ENCODE assay signal across 15 mouse cellular contexts in the genomic region with DNA sequence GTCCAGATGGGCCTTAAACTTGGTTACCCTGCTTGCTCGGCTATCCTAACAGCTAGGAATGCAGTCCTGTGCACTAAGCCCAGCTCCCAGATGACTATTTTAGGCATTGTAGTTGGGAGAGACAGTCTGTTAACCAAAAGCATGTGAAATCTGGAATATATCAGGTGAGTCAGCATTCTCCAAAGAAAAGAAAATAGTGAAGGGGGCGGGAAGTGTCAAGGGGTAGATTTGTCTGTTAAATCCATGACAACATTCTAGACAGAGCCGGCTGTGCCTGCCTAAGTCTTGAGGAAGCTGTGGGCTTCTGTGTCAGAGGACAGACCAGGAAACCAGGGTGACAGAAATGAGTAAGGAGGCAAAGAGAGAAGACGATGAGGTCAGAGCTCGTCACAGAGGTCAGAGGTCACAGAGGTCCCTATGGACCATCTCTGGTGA. TPM values are rescaled to one million over a fixed set of nuclear protein-coding genes. Genes with fewer than 3 reads are reported as not detected.
A peak's percentile ranks its signal among the peaks of the same experiment; 100 is the strongest.
DNase-seq lines count a peak whose midpoint lies in the region; ATAC-seq lines count a peak whose summit lies in the region.
"Had no signal": no experiment of that assay in that cellular context is flagged by ENCODE, and none has a peak within 500 bp of the region (broad histone marks: within the 10 kb centered on the region; RNA-seq: fewer than 3 reads in every experiment).

No protein-coding gene starts in this region.

- no peak overlapping the region for H3K4me2 ChIP-seq in heart, embryonic 11.5 days
- no peak overlapping the region for H3K4me2 ChIP-seq in heart, embryonic 12.5 days
- no peak overlapping the region for H3K4me2 ChIP-seq in limb, embryonic 12.5 days
- H3K4me2 ChIP-seq: forebrain, embryonic 13.5 days; midbrain, embryonic 15.5 days had no signal

- peak; percentile 37 for DNase-seq in 416B (ENCODE audit: low read depth)
- peak; percentile 35 for DNase-seq in embryo, embryonic 11 days
- no peak for DNase-seq in spleen, postnatal 36 days (ENCODE audit: low spot score in 2 of 2)
- no peak for DNase-seq in lung, postnatal 25 days (ENCODE audit: low spot score)
- no peak for DNase-seq in layer of hippocampus, adult 18-20 months (ENCODE audit: low spot score in 2 of 2)
- DNase-seq: cerebellum, adult 9-10 months; gastrocnemius, postnatal 10 days; thymus, postnatal 4 days had no signal

- H3K4me3 ChIP-seq in heart, embryonic 11.5 days (ENCODE audit: low read depth, low read length): no peak overlapping the region
- no peak overlapping the region for H3K4me3 ChIP-seq in heart, embryonic 12.5 days
- no peak overlapping the region for H3K4me3 ChIP-seq in limb, embryonic 12.5 days (replicated peaks)
- H3K4me3 ChIP-seq: forebrain, embryonic 13.5 days; heart, embryonic 10.5 days; midbrain, embryonic 15.5 days had no signal

- WGBS in heart, embryonic 11.5 days (ENCODE audit: insufficient replicate concordance): 37% methylated on average over 5 of the region's 5 CpGs
- 41% methylated on average over 5 of the region's 5 CpGs for WGBS in heart, embryonic 12.5 days
- WGBS in limb, embryonic 12.5 days: 58% methylated on average over 5 of the region's 5 CpGs

- H3K9ac ChIP-seq in heart, embryonic 11.5 days (ENCODE audit: low read depth, low read length): no peak overlapping the region
- H3K9ac ChIP-seq in heart, embryonic 12.5 days: no peak overlapping the region
- H3K9ac ChIP-seq in limb, embryonic 12.5 days (replicated peaks): no peak overlapping the region
- H3K9ac ChIP-seq: forebrain, embryonic 13.5 days; midbrain, embryonic 15.5 days had no signal

- H3K9me3 ChIP-seq in heart, embryonic 11.5 days (replicated peaks; ENCODE audit: control insufficient read depth, low read length): no peaks in the 10 kb centered on the region
- no peaks in the 10 kb centered on the region for H3K9me3 ChIP-seq in heart, embryonic 12.5 days (replicated peaks)
- H3K9me3 ChIP-seq in limb, embryonic 12.5 days: no peaks in the 10 kb centered on the region
- H3K9me3 ChIP-seq: forebrain, embryonic 13.5 days; heart, embryonic 10.5 days; midbrain, embryonic 15.5 days had no signal

- 0 out of 2 replicates have a peak, but pooled peaks cover 7% of the 10 kb centered on the region for H3K4me1 ChIP-seq in heart, embryonic 11.5 days (ENCODE audit: control insufficient read depth, insufficient read depth, low read length)
- peaks cover 18% of the 10 kb centered on the region for H3K4me1 ChIP-seq in heart, embryonic 12.5 days (replicated peaks)
- no peaks in the 10 kb centered on the region for H3K4me1 ChIP-seq in limb, embryonic 12.5 days (replicated peaks)
- H3K4me1 ChIP-seq: forebrain, embryonic 13.5 days; midbrain, embryonic 15.5 days had no signal

- H3K27me3 ChIP-seq in heart, embryonic 11.5 days (ENCODE audit: control insufficient read depth, insufficient read depth, low read length): no peaks in the 10 kb centered on the region
- no peaks in the 10 kb centered on the region for H3K27me3 ChIP-seq in heart, embryonic 12.5 days (replicated peaks)
- no peaks in the 10 kb centered on the region for H3K27me3 ChIP-seq in limb, embryonic 12.5 days
- H3K27me3 ChIP-seq: forebrain, embryonic 13.5 days; midbrain, embryonic 15.5 days had no signal

- H3K36me3 ChIP-seq in heart, embryonic 11.5 days (ENCODE audit: control insufficient read depth, insufficient read depth, low read length): no peaks in the 10 kb centered on the region
- H3K36me3 ChIP-seq in heart, embryonic 12.5 days: peaks cover 7% of the 10 kb centered on the region
- peaks cover 16% of the 10 kb centered on the region for H3K36me3 ChIP-seq in limb, embryonic 12.5 days

- no peak; the same call in 1 of the 2 replicates for ATAC-seq in heart, embryonic 11.5 days (replicated peaks; ENCODE audit: insufficient number of reproducible peaks, low FRiP score, low TSS enrichment)
- ATAC-seq in heart, embryonic 12.5 days (ENCODE audit: insufficient number of reproducible peaks, low FRiP score): no peak; the same call in 1 of the 2 replicates
- ATAC-seq in limb, embryonic 12.5 days (ENCODE audit: insufficient number of reproducible peaks, insufficient read depth, low FRiP score, low TSS enrichment, low read depth): peak; percentile 33; the same call in 1 of the 2 replicates
- ATAC-seq: forebrain, embryonic 13.5 days; lung, postnatal 0 days; midbrain, embryonic 15.5 days had no signal

- H3K27ac ChIP-seq in heart, embryonic 11.5 days (ENCODE audit: low read depth, low read length): 0 out of 2 replicates have a peak overlapping the region, but pooled peaks have one; percentile 3
- no peak overlapping the region for H3K27ac ChIP-seq in heart, embryonic 12.5 days (ENCODE audit: poor library complexity, severe bottlenecking)
- H3K27ac ChIP-seq in limb, embryonic 12.5 days: no peak overlapping the region
- H3K27ac ChIP-seq: forebrain, embryonic 13.5 days; heart, embryonic 10.5 days; midbrain, embryonic 15.5 days had no signal

RNA-seq across cellular contexts. Expression of a gene that starts 20.3 kb away (rescaled TPM):
- 19.6 and 25.7 TPM in 2 replicates for polyA plus RNA-seq in heart, embryonic 11.5 days (2014; fragmentation: Nextera tagmentation; extraction: Ambion mirVana)
- polyA plus RNA-seq in heart, embryonic 12.5 days (2016; fragmentation: Nextera tagmentation; extraction: Ambion mirVana): 35.7 and 36.8 TPM in 2 replicates
- polyA plus RNA-seq in limb, embryonic 12.5 days (2016; fragmentation: Nextera tagmentation; extraction: Ambion mirVana): 54.8 and 58.5 TPM in 2 replicates
- 10 to 100 TPM; 45.5 to 50.0 TPM for total RNA-seq in layer of hippocampus, adult 18-20 months (2021)

RNA-seq across cellular contexts. Expression of a gene that starts 20.6 kb away (rescaled TPM):
- polyA plus RNA-seq in heart, embryonic 11.5 days (2014; fragmentation: Nextera tagmentation; extraction: Ambion mirVana): 113 and 124 TPM in 2 replicates
- polyA plus RNA-seq in heart, embryonic 12.5 days (2016; fragmentation: Nextera tagmentation; extraction: Ambion mirVana): 133 and 138 TPM in 2 replicates
- polyA plus RNA-seq in limb, embryonic 12.5 days (2016; fragmentation: Nextera tagmentation; extraction: Ambion mirVana): 144 and 146 TPM in 2 replicates
- total RNA-seq in layer of hippocampus, adult 18-20 months (2021): 10 to 100 TPM; 78.6 to 83.4 TPM

Comparison
In these comparisons a context has a peak if more than half of its experiments do, and no peak if none do; other contexts are left out.
1. DNase-seq: peak in 416B (single experiment) and embryo, embryonic 11 days (single experiment); none in spleen, postnatal 36 days (0 of 2), lung, postnatal 25 days (single experiment) and layer of hippocampus, adult 18-20 months (0 of 2).